Mouse (Mus musculus) brain, embryonic 14.5 days (tissue): Measurements from ENCODE around the gene Cys1.
"Not testable (repeated sequence)": the region's sequence is repeated elsewhere in the genome, so short reads cannot be mapped to it uniquely, and the experiment has no call there.

Experiments used
- CTCF ChIP-seq: fragments of 200-500 bp; IDR thresholded peaks from 2 replicates; pipeline ENCODE4 v1.5.1; 2012; ENCODE audit warnings: inconsistent platforms, mild to moderate bottlenecking, moderate library complexity, borderline replicate concordance; ENCODE audit not compliant: insufficient read depth, insufficient read length; ENCODE audit errors: extremely low read depth
- POLR2A ChIP-seq: fragments of 200-500 bp; IDR thresholded peaks from 2 replicates; pipeline ENCODE4 v1.6.1; 2012; ENCODE audit warnings: mild to moderate bottlenecking, inconsistent platforms, borderline replicate concordance; ENCODE audit not compliant: poor library complexity, insufficient read depth, insufficient read length, severe bottlenecking; ENCODE audit errors: extremely low read depth

- TF ChIP-seq POLR2A, CTCF: not testable (repeated sequence)
Observed at GRCm38 (mm10) chr12:24701621-24702020, 20.0 kb upstream of the Cys1 start.
